Mouse (Mus musculus) CD4-positive naive resting alpha-beta T cell, adult 57 days (primary cell): ENCODE measurements around the gene Cox7a1. TPM values are rescaled to one million over a fixed set of nuclear protein-coding genes. Genes with fewer than 3 reads are reported as not detected.

Experiments used
- total RNA-seq: library from RNA; stranded (reverse); gene quantifications from one replicate; pipeline ENCODE4 v1.2.4, GENCODE M21; 2023

The Cox7a1 gene
- total RNA-seq: not detected

GRCm38 (mm10) chr7:30183879-30184289 is at the start of gene Cox7a1:
Gene Cox7a1, plus strand, starts transcription at chr7:30184144.

GRCm38 (mm10) chr7:30169583-30170282 is 14.2 kb upstream of the Cox7a1 start, which contains the start of gene Zfp146:
Gene Zfp146, minus strand, starts transcription at chr7:30169750.

GRCm38 (mm10) chr7:30198481-30198971 is 14.6 kb downstream of the Cox7a1 start, which contains the start of gene Capns1:
Gene Capns1, minus strand, starts transcription at chr7:30198811.

GRCm38 (mm10) chr7:30231669-30232454 is 47.9 kb downstream of the Cox7a1 start, which contains the start of the genes Polr2i and Tbcb:
Gene Polr2i, plus strand, starts transcription at chr7:30231948.
Gene Tbcb, minus strand, starts transcription at chr7:30232272.

GRCm38 (mm10) chr7:30235625-30236024 is 51.7 kb downstream of the Cox7a1 start, which contains the start of gene Ovol3:
Gene Ovol3, minus strand, starts transcription at chr7:30235725.

Other genes with a start within 250 kb of the Cox7a1 start
- gene Zfp74, start 230.1 kb upstream of the Cox7a1 start, total RNA-seq: 10.7 TPM
- gene Zfp568, start 200.2 kb upstream of the Cox7a1 start, total RNA-seq: 21.7 TPM
- gene Zfp14, start 132.8 kb upstream of the Cox7a1 start, total RNA-seq: 7.3 TPM
- gene Zfp82, start 111.2 kb upstream of the Cox7a1 start, total RNA-seq: 3.9 TPM
- gene Gm26920, start 93.7 kb upstream of the Cox7a1 start, total RNA-seq: 3.0 TPM
- gene Zfp566, start 93.6 kb upstream of the Cox7a1 start, total RNA-seq: 7.2 TPM
- 38.4 TPM for gene Zfp260, start 89.4 kb upstream of the Cox7a1 start, total RNA-seq
- gene Zfp382, start 62.2 kb upstream of the Cox7a1 start, total RNA-seq: 10.4 TPM
- 50.5 TPM for gene Zfp146, start 14.4 kb upstream of the Cox7a1 start, total RNA-seq
- gene Capns1, start 14.7 kb downstream of the Cox7a1 start, total RNA-seq: 145 TPM
- gene Polr2i, start 47.8 kb downstream of the Cox7a1 start, total RNA-seq: 25.1 TPM
- 15.5 TPM for gene Tbcb, start 48.1 kb downstream of the Cox7a1 start, total RNA-seq
- gene Ovol3, start 51.6 kb downstream of the Cox7a1 start, total RNA-seq: not detected
- 1.6 TPM for gene Thap8, start 96.0 kb downstream of the Cox7a1 start, total RNA-seq
- gene Wdr62, start 96.3 kb downstream of the Cox7a1 start, total RNA-seq: 6.8 TPM
- 0.38 TPM for gene Clip3, start 107.6 kb downstream of the Cox7a1 start, total RNA-seq
- gene Alkbh6, start 124.6 kb downstream of the Cox7a1 start, total RNA-seq: 54.2 TPM
- gene Syne4, start 130.7 kb downstream of the Cox7a1 start, total RNA-seq: 5.9 TPM
- gene E130208F15Rik, start 137.6 kb downstream of the Cox7a1 start, total RNA-seq: 9.7 TPM
- gene Sdhaf1, start 139.8 kb downstream of the Cox7a1 start, total RNA-seq: 14.8 TPM
- gene Lrfn3, start 178.6 kb downstream of the Cox7a1 start, total RNA-seq: not detected
- 23.3 TPM for gene Tyrobp, start 229.6 kb downstream of the Cox7a1 start, total RNA-seq
- gene Hcst, start 235.7 kb downstream of the Cox7a1 start, total RNA-seq: 153 TPM
- gene Nfkbid, start 237.6 kb downstream of the Cox7a1 start, total RNA-seq: 70.8 TPM